ENCODE assay signal across 13 mouse cellular contexts in the genomic region with DNA sequence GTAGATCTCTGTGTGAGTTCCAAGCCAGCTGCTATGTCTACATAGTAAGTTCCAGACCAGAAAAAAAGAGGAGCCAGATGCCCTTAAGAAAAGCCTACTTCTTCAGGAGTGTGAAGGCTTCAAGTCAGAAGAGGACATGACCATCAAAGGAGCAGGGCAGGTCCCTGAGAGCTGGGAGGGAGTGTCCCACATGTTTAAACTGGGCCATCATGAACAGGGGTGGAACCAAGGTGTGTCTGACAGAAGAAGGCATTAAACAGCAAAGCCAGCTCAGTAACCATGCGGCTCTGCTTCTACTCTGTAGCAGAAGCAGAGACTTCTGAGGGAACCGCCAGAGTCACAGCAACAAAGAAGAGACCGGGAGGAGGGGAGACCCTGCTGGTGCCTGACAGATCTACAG. TPM values are rescaled to one million over a fixed set of nuclear protein-coding genes. Genes with fewer than 3 reads are reported as not detected.
"Had no signal": no experiment of that assay in that cellular context is flagged by ENCODE, and none has a peak within 500 bp of the region (broad histone marks: within the 10 kb centered on the region; RNA-seq: fewer than 3 reads in every experiment).

No protein-coding gene starts in this region.

- ATAC-seq: lung, postnatal 0 days had no signal

- H3K27ac ChIP-seq: limb, embryonic 13.5 days; liver, embryonic 15.5 days; midbrain, embryonic 10.5 days; neural tube, embryonic 12.5 days had no signal

- DNase-seq: kidney, adult 11 months; kidney, adult 9 months; kidney, postnatal 10 days; lung, adult 2 months; lung, postnatal 4 days; midbrain, embryonic 14.5 days had no signal

- H3K4me1 ChIP-seq: liver, embryonic 15.5 days; midbrain, embryonic 10.5 days; neural tube, embryonic 12.5 days had no signal

- H3K9ac ChIP-seq: limb, embryonic 13.5 days; liver, embryonic 15.5 days; neural tube, embryonic 12.5 days had no signal

- H3K27me3 ChIP-seq: limb, embryonic 13.5 days; liver, embryonic 15.5 days; neural tube, embryonic 12.5 days had no signal

- H3K9me3 ChIP-seq: limb, embryonic 13.5 days; liver, embryonic 15.5 days; midbrain, embryonic 10.5 days; neural tube, embryonic 12.5 days had no signal

- H3K4me3 ChIP-seq: limb, embryonic 13.5 days; liver, embryonic 15.5 days; midbrain, embryonic 10.5 days; myocyte; neural tube, embryonic 12.5 days had no signal

- H3K4me2 ChIP-seq: limb, embryonic 13.5 days; liver, embryonic 11.5 days; liver, embryonic 15.5 days; neural tube, embryonic 12.5 days had no signal

- H3K36me3 ChIP-seq: limb, embryonic 13.5 days; liver, embryonic 15.5 days; midbrain, embryonic 10.5 days; neural tube, embryonic 12.5 days had no signal

RNA-seq across cellular contexts. Expression of gene Slc26a8, which starts 46.3 kb away (rescaled TPM):
- polyA plus RNA-seq: myocyte had no signal
